8 mouse cellular contexts compared by ENCODE assay signal in genomic region chr3:37686751-37687150, GRCm38 (mm10). TPM values are rescaled to one million over a fixed set of nuclear protein-coding genes. Genes with fewer than 3 reads are reported as not detected.
DNase-seq lines count a peak whose midpoint lies in the region; ATAC-seq and TF ChIP-seq lines count a peak whose summit lies in the region.

No protein-coding gene starts in this region.

- no peak for ATAC-seq in heart, embryonic 13.5 days (ENCODE audit: extremely low read depth, insufficient number of reproducible peaks, low FRiP score, low TSS enrichment)
- no peak for ATAC-seq in forebrain, embryonic 14.5 days
- ATAC-seq in liver, embryonic 16.5 days (ENCODE audit: low read depth): no peak

- H3K9ac ChIP-seq in heart, embryonic 13.5 days: peak overlapping the region; percentile 69
- H3K9ac ChIP-seq in forebrain, embryonic 14.5 days (ENCODE audit: low read length): peak overlapping the region; percentile 40
- H3K9ac ChIP-seq in liver, embryonic 16.5 days (ENCODE audit: low read depth, low read length): no peak overlapping the region

- peak overlapping the region; percentile 21; the same call in 1 of the 2 replicates for H3K27ac ChIP-seq in heart, embryonic 13.5 days (replicated peaks)
- H3K27ac ChIP-seq in forebrain, embryonic 14.5 days (ENCODE audit: low read depth, low read length): no peak overlapping the region
- no peak overlapping the region for H3K27ac ChIP-seq in liver, embryonic 16.5 days (ENCODE audit: low read length)

- H3K4me1 ChIP-seq in heart, embryonic 13.5 days: peaks cover 15% of the 10 kb centered on the region; the same call in 1 of the 2 replicates
- peaks cover 41% of the 10 kb centered on the region for H3K4me1 ChIP-seq in E14TG2a.4 (replicated peaks; ENCODE audit: low read depth, low read length)
- peaks cover 3% of the 10 kb centered on the region; the same call in 1 of the 2 replicates for H3K4me1 ChIP-seq in forebrain, embryonic 14.5 days (ENCODE audit: control insufficient read depth, insufficient read depth, low read length)
- no peaks in the 10 kb centered on the region; the same call in 1 of the 2 replicates for H3K4me1 ChIP-seq in liver, embryonic 16.5 days (ENCODE audit: control insufficient read depth, low read depth, low read length)

- DNase-seq in heart, postnatal 4 days: no peak
- no peak for DNase-seq in forebrain, embryonic 14.5 days (ENCODE audit: low spot score)
- no peak for DNase-seq in natural killer cell, adult 2 months (ENCODE audit: low spot score in 2 of 2)
- no peak for DNase-seq in right cerebral cortex, adult 2 months (ENCODE audit: low spot score in 2 of 2)
- DNase-seq in c-Kit-positive CD71-positive TER-119-positive erythroid progenitor cells, embryonic 14.5 days (ENCODE audit: low spot score): no peak

- 30% methylated on average over 6 of the region's 6 CpGs for WGBS in heart, embryonic 13.5 days
- 25% methylated on average over 6 of the region's 6 CpGs for WGBS in forebrain, embryonic 14.5 days
- WGBS in liver, embryonic 16.5 days (ENCODE audit: insufficient replicate concordance): 25% methylated on average over 6 of the region's 6 CpGs

- peaks cover 33% of the 10 kb centered on the region for H3K27me3 ChIP-seq in heart, embryonic 13.5 days (replicated peaks)
- H3K27me3 ChIP-seq in E14TG2a.4 (ENCODE audit: insufficient read depth, low read length): peaks cover 16% of the 10 kb centered on the region
- H3K27me3 ChIP-seq in forebrain, embryonic 14.5 days (replicated peaks; ENCODE audit: control insufficient read depth, insufficient read depth, low read length): no peaks in the 10 kb centered on the region
- H3K27me3 ChIP-seq in liver, embryonic 16.5 days (ENCODE audit: control insufficient read depth, insufficient read depth, low read depth, low read length): peaks cover 7% of the 10 kb centered on the region; the same call in 1 of the 2 replicates

- H3K36me3 ChIP-seq in heart, embryonic 13.5 days: no peaks in the 10 kb centered on the region
- H3K36me3 ChIP-seq in E14TG2a.4 (ENCODE audit: insufficient read depth, low read length): peaks cover 24% of the 10 kb centered on the region
- H3K36me3 ChIP-seq in forebrain, embryonic 14.5 days (ENCODE audit: control insufficient read depth, insufficient read depth, low read length): no peaks in the 10 kb centered on the region
- H3K36me3 ChIP-seq in liver, embryonic 16.5 days (ENCODE audit: control insufficient read depth, insufficient read depth): no peaks in the 10 kb centered on the region

- H3K4me3 ChIP-seq in heart, embryonic 13.5 days: peak overlapping the region; percentile 48
- peak overlapping the region; percentile 73 for H3K4me3 ChIP-seq in E14TG2a.4 (replicated peaks; ENCODE audit: low read length)
- peak overlapping the region; percentile 19 for H3K4me3 ChIP-seq in forebrain, embryonic 14.5 days (ENCODE audit: low read depth, low read length)
- H3K4me3 ChIP-seq in liver, embryonic 16.5 days (ENCODE audit: low read depth, low read length): 0 out of 2 replicates have a peak overlapping the region, but pooled peaks have one; percentile 10

- no peaks in the 10 kb centered on the region for H3K9me3 ChIP-seq in heart, embryonic 13.5 days
- no peaks in the 10 kb centered on the region for H3K9me3 ChIP-seq in E14TG2a.4 (ENCODE audit: low read length)
- H3K9me3 ChIP-seq in forebrain, embryonic 14.5 days (replicated peaks; ENCODE audit: control insufficient read depth, low read length): no peaks in the 10 kb centered on the region
- no peaks in the 10 kb centered on the region for H3K9me3 ChIP-seq in liver, embryonic 16.5 days (replicated peaks; ENCODE audit: control insufficient read depth, low read length)

- H3K4me2 ChIP-seq in heart, embryonic 13.5 days: peak overlapping the region; percentile 71
- peak overlapping the region; percentile 46 for H3K4me2 ChIP-seq in forebrain, embryonic 14.5 days (ENCODE audit: low read length)
- H3K4me2 ChIP-seq in liver, embryonic 16.5 days (ENCODE audit: low read depth, low read length): peak overlapping the region; percentile 28

- TF ChIP-seq CTCF in E14TG2a.4 (conservative IDR thresholded peaks at IDR 0.05; ENCODE audit: low read length): no peak

RNA-seq across cellular contexts. Expression of gene Gm5148, which starts 37.5 kb away (rescaled TPM):
- polyA plus RNA-seq in heart, embryonic 13.5 days (2015; fragmentation: Nextera tagmentation; extraction: Ambion mirVana): 3.1 and 3.2 TPM in 2 replicates
- under 1 TPM; 0.25 to 0.43 TPM for total RNA-seq in heart, postnatal 4 days (2021)
- 7.4 and 8.8 TPM in 2 replicates for polyA plus RNA-seq in forebrain, embryonic 14.5 days (2014; fragmentation: Nextera tagmentation; extraction: Ambion mirVana)
- polyA plus RNA-seq in liver, embryonic 16.5 days (2015; fragmentation: Nextera tagmentation; extraction: Ambion mirVana): 2.6 and 2.9 TPM in 2 replicates

RNA-seq across cellular contexts. Expression of gene Spry1, which starts 47.0 kb away (rescaled TPM):
- 5.6 and 6.4 TPM in 2 replicates for polyA plus RNA-seq in heart, embryonic 13.5 days (2015; fragmentation: Nextera tagmentation; extraction: Ambion mirVana)
- 10 to 100 TPM; 39.2 to 40.0 TPM for total RNA-seq in heart, postnatal 4 days (2021)
- 6.0 and 7.3 TPM in 2 replicates for polyA plus RNA-seq in forebrain, embryonic 14.5 days (2014; fragmentation: Nextera tagmentation; extraction: Ambion mirVana)
- 2.8 and 2.9 TPM in 2 replicates for polyA plus RNA-seq in liver, embryonic 16.5 days (2015; fragmentation: Nextera tagmentation; extraction: Ambion mirVana)

Comparison
In these comparisons a context has a peak if more than half of its experiments do, and no peak if none do; other contexts are left out.
1. H3K4me3 ChIP-seq: peak in every context shown above with its lines; median percentile 73 in E14TG2a.4; 48 in heart, embryonic 13.5 days; 19 in forebrain, embryonic 14.5 days; 10 in liver, embryonic 16.5 days.